21 mouse cellular contexts compared by ENCODE assay signal in genomic region chr13:93909847-93910246, GRCm38 (mm10).
DNase-seq lines count a peak whose midpoint lies in the region; ATAC-seq and TF ChIP-seq lines count a peak whose summit lies in the region.
"Had no signal": no experiment of that assay in that cellular context is flagged by ENCODE, and none has a peak within 500 bp of the region (broad histone marks: within the 10 kb centered on the region; RNA-seq: fewer than 3 reads in every experiment).

No protein-coding gene starts in this region.

- ATAC-seq in lung, embryonic 15.5 days (ENCODE audit: borderline replicate concordance, extremely low read depth, low FRiP score, low TSS enrichment), result no peak
- ATAC-seq in embryonic facial prominence, embryonic 15.5 days (ENCODE audit: insufficient number of reproducible peaks, low FRiP score, low TSS enrichment, low read depth), result peak; percentile 73
- ATAC-seq in limb, embryonic 14.5 days (ENCODE audit: low FRiP score, low read depth), result peak; percentile 81
- ATAC-seq: liver, embryonic 12.5 days; lung, postnatal 0 days; Patski had no signal

- H3K27me3 ChIP-seq in lung, embryonic 15.5 days, result no peaks in the 10 kb centered on the region
- no peaks in the 10 kb centered on the region for H3K27me3 ChIP-seq in embryonic facial prominence, embryonic 10.5 days (replicated peaks; ENCODE audit: low read depth, poor library complexity, severe bottlenecking)
- H3K27me3 ChIP-seq in embryonic facial prominence, embryonic 15.5 days, result no peaks in the 10 kb centered on the region
- no peaks in the 10 kb centered on the region for H3K27me3 ChIP-seq in limb, embryonic 14.5 days (ENCODE audit: control insufficient read depth, insufficient read depth, low read length)
- H3K27me3 ChIP-seq: liver, embryonic 12.5 days; neural tube, embryonic 13.5 days; Patski had no signal

- peak overlapping the region; percentile 19; the same call in 1 of the 2 replicates for H3K27ac ChIP-seq in lung, embryonic 15.5 days
- peak overlapping the region; percentile 74 for H3K27ac ChIP-seq in embryonic facial prominence, embryonic 10.5 days (replicated peaks)
- peak overlapping the region; percentile 92 for H3K27ac ChIP-seq in embryonic facial prominence, embryonic 15.5 days (replicated peaks)
- H3K27ac ChIP-seq in limb, embryonic 14.5 days (replicated peaks; ENCODE audit: low read depth, low read length), result peak overlapping the region; percentile 87
- H3K27ac ChIP-seq: forebrain, embryonic 10.5 days; heart, adult 2 months; liver, embryonic 12.5 days; neural tube, embryonic 13.5 days had no signal

- H3K4me2 ChIP-seq in lung, embryonic 15.5 days, result no peak overlapping the region
- no peak overlapping the region for H3K4me2 ChIP-seq in embryonic facial prominence, embryonic 15.5 days (replicated peaks)
- H3K4me2 ChIP-seq in limb, embryonic 14.5 days (replicated peaks; ENCODE audit: low read depth, low read length, severe bottlenecking), result no peak overlapping the region
- H3K4me2 ChIP-seq: liver, embryonic 12.5 days; neural tube, embryonic 13.5 days had no signal

- H3K9ac ChIP-seq in lung, embryonic 15.5 days, result no peak overlapping the region
- no peak overlapping the region for H3K9ac ChIP-seq in embryonic facial prominence, embryonic 15.5 days
- no peak overlapping the region for H3K9ac ChIP-seq in limb, embryonic 14.5 days (ENCODE audit: low read depth, low read length, severe bottlenecking)
- H3K9ac ChIP-seq: liver, embryonic 12.5 days; neural tube, embryonic 13.5 days had no signal

- no peak for TF ChIP-seq CTCF in lung, adult 2 months (IDR thresholded peaks at IDR 0.05; ENCODE audit: insufficient read depth, low read length)

- 56% methylated on average over 5 of the region's 5 CpGs for WGBS in lung, embryonic 15.5 days
- WGBS in lung, adult 2 months, result 88% methylated on average over 5 of the region's 5 CpGs
- 49% methylated on average over 5 of the region's 5 CpGs for WGBS in embryonic facial prominence, embryonic 10.5 days
- 21% methylated on average over 5 of the region's 5 CpGs for WGBS in embryonic facial prominence, embryonic 15.5 days
- 12% methylated on average over 5 of the region's 5 CpGs for WGBS in limb, embryonic 14.5 days

- TF ChIP-seq POLR2A in lung, adult 2 months (IDR thresholded peaks at IDR 0.05; ENCODE audit: borderline replicate concordance, extremely low read depth, low read depth, low read length), result no peak
- no peak for TF ChIP-seq POLR2A in limb, embryonic 14.5 days (IDR thresholded peaks at IDR 0.05; ENCODE audit: borderline replicate concordance, extremely low read depth, insufficient read depth, insufficient read length)

- no peaks in the 10 kb centered on the region for H3K36me3 ChIP-seq in lung, embryonic 15.5 days
- no peaks in the 10 kb centered on the region for H3K36me3 ChIP-seq in embryonic facial prominence, embryonic 10.5 days (replicated peaks)
- H3K36me3 ChIP-seq in embryonic facial prominence, embryonic 15.5 days, result no peaks in the 10 kb centered on the region
- no peaks in the 10 kb centered on the region for H3K36me3 ChIP-seq in limb, embryonic 14.5 days (ENCODE audit: control insufficient read depth, insufficient read depth, low read length)
- H3K36me3 ChIP-seq: forebrain, embryonic 10.5 days; liver, embryonic 12.5 days; neural tube, embryonic 13.5 days had no signal

- H3K9me3 ChIP-seq in lung, embryonic 15.5 days, result no peaks in the 10 kb centered on the region
- no peaks in the 10 kb centered on the region for H3K9me3 ChIP-seq in embryonic facial prominence, embryonic 10.5 days
- no peaks in the 10 kb centered on the region for H3K9me3 ChIP-seq in embryonic facial prominence, embryonic 15.5 days (replicated peaks)
- H3K9me3 ChIP-seq in limb, embryonic 14.5 days (ENCODE audit: control insufficient read depth, low read length), result no peaks in the 10 kb centered on the region
- H3K9me3 ChIP-seq: forebrain, embryonic 10.5 days; liver, embryonic 12.5 days; neural tube, embryonic 13.5 days had no signal

- DNase-seq in lung, adult 2 months, result no peak
- DNase-seq in embryonic facial prominence, embryonic 10.5 days (ENCODE audit: low spot score), result no peak
- DNase-seq in limb, embryonic 14.5 days (ENCODE audit: low spot score), result peak; percentile 87
- no peak for DNase-seq in layer of hippocampus, adult 9-11 months
- DNase-seq in right cerebral cortex, adult 18-20 months, result no peak
- DNase-seq: adrenal gland, postnatal 10 days; cerebellum, adult 11 months; cerebellum, postnatal 14 days; gastrocnemius, postnatal 10 days; heart, adult 2 months; kidney, adult 18-20 months; kidney, postnatal 36 days; midbrain, embryonic 14.5 days; thymus, postnatal 25 days had no signal

- no peak overlapping the region for H3K4me3 ChIP-seq in lung, embryonic 15.5 days
- no peak overlapping the region for H3K4me3 ChIP-seq in lung, adult 2 months (replicated peaks; ENCODE audit: extremely low read depth, low read depth, low read length)
- no peak overlapping the region for H3K4me3 ChIP-seq in embryonic facial prominence, embryonic 10.5 days
- no peak overlapping the region for H3K4me3 ChIP-seq in embryonic facial prominence, embryonic 15.5 days (replicated peaks)
- H3K4me3 ChIP-seq in limb, embryonic 14.5 days (replicated peaks; ENCODE audit: low read length), result no peak overlapping the region
- H3K4me3 ChIP-seq: forebrain, embryonic 10.5 days; heart, adult 2 months; liver, embryonic 12.5 days; neural tube, embryonic 13.5 days had no signal

- peaks cover 18% of the 10 kb centered on the region for H3K4me1 ChIP-seq in lung, embryonic 15.5 days
- no peaks in the 10 kb centered on the region for H3K4me1 ChIP-seq in lung, adult 2 months (ENCODE audit: control insufficient read depth, insufficient read depth, low read length)
- H3K4me1 ChIP-seq in embryonic facial prominence, embryonic 10.5 days, result peaks cover 36% of the 10 kb centered on the region
- H3K4me1 ChIP-seq in embryonic facial prominence, embryonic 15.5 days, result peaks cover 27% of the 10 kb centered on the region
- peaks cover 36% of the 10 kb centered on the region for H3K4me1 ChIP-seq in limb, embryonic 14.5 days (ENCODE audit: control insufficient read depth, insufficient read depth, low read length)
- H3K4me1 ChIP-seq: liver, embryonic 12.5 days; neural tube, embryonic 13.5 days had no signal

Comparison
In these comparisons a context has a peak if more than half of its experiments do, and no peak if none do; other contexts are left out.
1. H3K27ac ChIP-seq: peak in every context shown above with its lines; median percentile 92 in embryonic facial prominence, embryonic 15.5 days; 87 in limb, embryonic 14.5 days; 74 in embryonic facial prominence, embryonic 10.5 days; 19 in lung, embryonic 15.5 days.